Mouse (Mus musculus) limb, embryonic 14.5 days (tissue): ENCODE results near the gene Dgkb. TPM values are rescaled to one million over a fixed set of nuclear protein-coding genes. Genes with fewer than 3 reads are reported as not detected.
A peak's percentile ranks its signal among the peaks of the same experiment; 100 is the strongest.

Source experiments
- ATAC-seq: fragments of 200-750 bp; cut with Nextera tagmentation; 2 replicates; pipeline ENCODE4 v1.8.0; 2017; ENCODE audit warnings: low read depth, moderate number of reproducible peaks, moderate TSS enrichment; ENCODE audit not compliant: low FRiP score
- DNase-seq: peaks from one replicate; pipeline ENCODE4 v3.0.0-alpha.2; 2015; ENCODE audit warnings: low spot score
- H3K27ac ChIP-seq: fragments of 300-500 bp; sonication (generic); replicated peaks from 2 replicates; pipeline ENCODE4 v1.5.1; 2014; ENCODE audit warnings: low read depth, mild to moderate bottlenecking, low read length, moderate library complexity, mixed read lengths
- H3K27me3 ChIP-seq: fragments of 300-500 bp; sonication (generic); 2 replicates; pipeline ENCODE4 v1.6.1; 2014; ENCODE audit warnings: low read length, mixed read lengths; ENCODE audit not compliant: control insufficient read depth, insufficient read depth
- H3K36me3 ChIP-seq: fragments of 300-500 bp; sonication (generic); 2 replicates; pipeline ENCODE4 v1.6.1; 2014; ENCODE audit warnings: mild to moderate bottlenecking, low read length, moderate library complexity, mixed read lengths; ENCODE audit not compliant: control insufficient read depth, insufficient read depth
- H3K4me1 ChIP-seq: fragments of 300-500 bp; sonication (generic); 2 replicates; pipeline ENCODE4 v1.6.1; 2014; ENCODE audit warnings: antibody characterized with exemption, low read length, mixed read lengths; ENCODE audit not compliant: control insufficient read depth, insufficient read depth
- H3K4me2 ChIP-seq: fragments of 300-500 bp; sonication (generic); replicated peaks from 2 replicates; pipeline ENCODE4 v1.6.1; 2014; ENCODE audit warnings: low read depth, mild to moderate bottlenecking, low read length, moderate library complexity; ENCODE audit not compliant: severe bottlenecking
- H3K4me3 ChIP-seq: fragments of 300-500 bp; sonication (generic); replicated peaks from 2 replicates; pipeline ENCODE4 v1.5.1; 2014; ENCODE audit warnings: low read length
- H3K9ac ChIP-seq: fragments of 300-500 bp; sonication (generic); 2 replicates; pipeline ENCODE4 v1.6.1; 2014; ENCODE audit warnings: mild to moderate bottlenecking, low read depth, low read length, moderate library complexity; ENCODE audit not compliant: severe bottlenecking
- H3K9me3 ChIP-seq: fragments of 300-500 bp; sonication (generic); 2 replicates; pipeline ENCODE4 v1.6.1; 2016; ENCODE audit warnings: low read length; ENCODE audit not compliant: control insufficient read depth
- POLR2A ChIP-seq: fragments of 200-500 bp; IDR thresholded peaks from 2 replicates; pipeline ENCODE4 v1.8.0; 2012; ENCODE audit warnings: inconsistent platforms, mild to moderate bottlenecking, moderate library complexity, borderline replicate concordance; ENCODE audit not compliant: insufficient read depth, insufficient read length; ENCODE audit errors: extremely low read depth
- WGBS: fragments of 180-500 bp; shearing (Covaris S2); extraction: QIAGEN DNeasy Blood & Tissue Kit; methylation state at CpG from one replicate; pipeline ENCODE4 v1.1.7; 2014; 5-methylcytosine and 5-hydroxymethylcytosine counted together
- polyA plus RNA-seq, 2 experiments: library from polyadenylated mRNA; depleted of rRNA in 1 of 2; stranded (reverse) in 1 of 2; unstranded in 1 of 2; fragments of >200 nt; fragmentation: Nextera tagmentation in 1 of 2; extraction: Ambion mirVana in 1 of 2; gene quantifications; 2 replicates each; pipeline versions ENCODE4 v1.2.1 to v1.2.3; 2012 to 2014

Gene Dgkb
- polyA plus RNA-seq, 2 experiments, result 0.56 to 0.80 TPM

- no peaks in the 10 kb centered on the region for H3K9me3 ChIP-seq
- no peak for TF ChIP-seq POLR2A
- no peaks in the 10 kb centered on the region for H3K27me3 ChIP-seq
- H3K4me2 ChIP-seq, result no peak overlapping the region
- no peak overlapping the region for H3K4me3 ChIP-seq
- H3K9ac ChIP-seq, result no peak overlapping the region
- DNase-seq (no peak), ATAC-seq (no peak)
- H3K4me1 ChIP-seq, result peaks cover 3% of the 10 kb centered on the region; the same call in 1 of the 2 replicates
- 84% methylated on average over 2 of the region's 2 CpGs for WGBS
- H3K27ac ChIP-seq, result no peak overlapping the region
- H3K36me3 ChIP-seq, result no peaks in the 10 kb centered on the region
These were observed 776.1 kb downstream of the Dgkb start for GRCm38 (mm10) chr12:38593653-38594052.

- Histone ChIP-seq H3K27me3 (no peaks in the 10 kb centered on the region), H3K4me2 (no peak overlapping the region), H3K9me3 (no peaks in the 10 kb centered on the region), H3K4me1 (peaks cover 3% of the 10 kb centered on the region; the same call in 1 of the 2 replicates), H3K27ac (no peak overlapping the region), H3K36me3 (no peaks in the 10 kb centered on the region), H3K4me3 (no peak overlapping the region), H3K9ac (no peak overlapping the region)
- 30% methylated on average over 3 of the region's 3 CpGs for WGBS
- no peak for TF ChIP-seq POLR2A
- ATAC-seq (no peak), DNase-seq (peak; percentile 57)
These were observed 776.5 kb downstream of the Dgkb start for GRCm38 (mm10) chr12:38594055-38594454.

GRCm38 (mm10) chr12:38596416-38597062 is 779.0 kb downstream of the Dgkb start:
- Histone ChIP-seq H3K4me2 (no peak overlapping the region), H3K4me1 (peaks cover 3% of the 10 kb centered on the region; the same call in 1 of the 2 replicates), H3K9me3 (no peaks in the 10 kb centered on the region), H3K27me3 (no peaks in the 10 kb centered on the region), H3K9ac (no peak overlapping the region), H3K36me3 (no peaks in the 10 kb centered on the region), H3K4me3 (no peak overlapping the region), H3K27ac (no peak overlapping the region)
- TF ChIP-seq POLR2A, result no peak
- DNase-seq (no peak), ATAC-seq (no peak; the same call in 1 of the 2 replicates)
- WGBS, result 68% methylated on average over 7 of the region's 7 CpGs

GRCm38 (mm10) chr12:38598096-38598495 is 780.6 kb downstream of the Dgkb start:
- Histone ChIP-seq H3K4me2 (no peak overlapping the region), H3K27ac (no peak overlapping the region), H3K9ac (no peak overlapping the region), H3K4me3 (no peak overlapping the region), H3K4me1 (peaks cover 3% of the 10 kb centered on the region; the same call in 1 of the 2 replicates), H3K36me3 (no peaks in the 10 kb centered on the region), H3K27me3 (no peaks in the 10 kb centered on the region), H3K9me3 (no peaks in the 10 kb centered on the region)
- no peak for TF ChIP-seq POLR2A
- whole genome bisulfite sequencing, result 63% methylated on average over 2 of the region's 2 CpGs
- DNase-seq, result no peak
- ATAC-seq, result no peak

GRCm38 (mm10) chr12:38600165-38600845 is 782.8 kb downstream of the Dgkb start:
- Histone ChIP-seq H3K9me3 (no peaks in the 10 kb centered on the region), H3K27ac (no peak overlapping the region), H3K9ac (no peak overlapping the region), H3K4me3 (no peak overlapping the region), H3K27me3 (no peaks in the 10 kb centered on the region), H3K4me2 (no peak overlapping the region), H3K36me3 (no peaks in the 10 kb centered on the region), H3K4me1 (no peaks in the 10 kb centered on the region; the same call in 1 of the 2 replicates)
- 89% methylated on average over 3 of the region's 3 CpGs for WGBS
- DNase-seq, result no peak
- no peak for TF ChIP-seq POLR2A
- ATAC-seq, result no peak
